Mouse (Mus musculus) G1E (cell line): ENCODE data around the gene Itga5.

Experiments used
- CTCF ChIP-seq: IDR thresholded peaks from 2 replicates; pipeline ENCODE4 v1.5.1; 2012; ENCODE audit warnings: low read depth, low read length, inconsistent platforms, mixed read lengths
- GATA1 ChIP-seq: IDR thresholded peaks from 2 replicates; pipeline ENCODE4 v1.6.1; 2012; ENCODE audit warnings: borderline replicate concordance, low read length, inconsistent platforms, mixed read lengths
- GATA2 ChIP-seq: IDR thresholded peaks from 2 replicates; pipeline ENCODE4 v1.6.1; 2012; ENCODE audit warnings: low read depth, low read length, inconsistent platforms, borderline replicate concordance
- POLR2AphosphoS5 ChIP-seq: IDR thresholded peaks from 2 replicates; pipeline ENCODE4 v1.6.1; 2012; ENCODE audit warnings: low read depth, low read length, inconsistent platforms; ENCODE audit not compliant: insufficient replicate concordance
- TAL1 ChIP-seq: conservative IDR thresholded peaks from 2 replicates; pipeline ENCODE4 v1.6.1; 2012; ENCODE audit warnings: low read depth, low read length, inconsistent platforms, mixed read lengths

DNA sequence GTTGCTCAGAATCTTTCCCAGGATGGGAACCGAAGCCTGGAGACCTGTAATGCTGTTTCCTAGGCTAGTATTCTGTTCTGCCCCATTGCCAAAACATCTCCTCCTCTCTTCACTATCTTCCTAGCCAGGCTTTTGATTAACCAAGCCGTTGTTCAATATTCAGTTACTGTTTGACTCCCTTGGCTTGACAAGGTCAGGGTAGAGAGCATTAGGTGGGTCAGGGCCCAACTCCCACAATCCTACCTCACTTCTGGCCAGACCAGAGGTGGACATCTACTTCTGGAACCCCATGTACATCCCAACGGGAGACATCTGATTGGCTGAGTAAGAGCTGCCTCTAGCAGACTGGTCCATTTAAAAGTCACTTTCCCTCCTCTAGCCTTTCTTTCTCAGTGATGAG lies 3.6 kb downstream of the Itga5 start:
- TF ChIP-seq POLR2AphosphoS5 (no peak), CTCF (no peak), TAL1 (no peak), GATA2 (no peak), GATA1 (no peak)
